Mouse (Mus musculus): ENCODE results near the gene Mybbp1a. TPM values are rescaled to one million over a fixed set of nuclear protein-coding genes. Genes with fewer than 3 reads are reported as not detected.

Mybbp1a gene
- polyA plus RNA-seq, 1 experiment: 71.3 TPM

- Histone ChIP-seq H3K27me3 (replicated peaks) (peaks cover 27% of the 10 kb centered on the region), H3K4me3 (replicated peaks) (no peak overlapping the region), H3K4me1 (peaks cover 45% of the 10 kb centered on the region), H3K9me3 (no peaks in the 10 kb centered on the region), H3K36me3 (replicated peaks; ENCODE audit: low read length) (peaks cover 21% of the 10 kb centered on the region)
- TF ChIP-seq GATA1 (IDR thresholded peaks at IDR 0.05; ENCODE audit: borderline replicate concordance, low read length) (no peak), FLI1 (IDR thresholded peaks at IDR 0.05; ENCODE audit: low read length) (no peak)
Measured at GRCm38 (mm10) chr11:72496775-72497174, 55.6 kb downstream of the Mybbp1a start.

- Histone ChIP-seq H3K36me3 (replicated peaks; ENCODE audit: low read length) (peaks cover 21% of the 10 kb centered on the region), H3K9me3 (no peaks in the 10 kb centered on the region), H3K4me1 (peaks cover 51% of the 10 kb centered on the region), H3K27me3 (replicated peaks) (peaks cover 33% of the 10 kb centered on the region), H3K4me3 (replicated peaks) (no peak overlapping the region)
- TF ChIP-seq GATA1 (IDR thresholded peaks at IDR 0.05; ENCODE audit: borderline replicate concordance, low read length) (no peak), FLI1 (IDR thresholded peaks at IDR 0.05; ENCODE audit: low read length) (no peak)
Measured at GRCm38 (mm10) chr11:72497367-72497766, 56.2 kb downstream of the Mybbp1a start.

- Histone ChIP-seq H3K4me1 (peaks cover 63% of the 10 kb centered on the region), H3K27me3 (replicated peaks) (peaks cover 39% of the 10 kb centered on the region), H3K9me3 (no peaks in the 10 kb centered on the region), H3K36me3 (replicated peaks; ENCODE audit: low read length) (peaks cover 27% of the 10 kb centered on the region), H3K4me3 (replicated peaks) (no peak overlapping the region)
- TF ChIP-seq GATA1 (IDR thresholded peaks at IDR 0.05; ENCODE audit: borderline replicate concordance, low read length) (no peak), FLI1 (IDR thresholded peaks at IDR 0.05; ENCODE audit: low read length) (no peak)
Measured at GRCm38 (mm10) chr11:72500139-72500538, 59.0 kb downstream of the Mybbp1a start.

Other genes with a start within 250 kb of the Mybbp1a start
- not detected in 2 replicates for gene Gm43951, start 234.5 kb upstream of the Mybbp1a start, polyA plus RNA-seq (2012; ENCODE audit: insufficient read depth, low replicate concordance)
- gene 4933427D14Rik, start 233.9 kb upstream of the Mybbp1a start, polyA plus RNA-seq (2012; ENCODE audit: insufficient read depth, low replicate concordance): 0.47 and 1.2 TPM in 2 replicates
- gene Txndc17, start 233.8 kb upstream of the Mybbp1a start, polyA plus RNA-seq (2012; ENCODE audit: insufficient read depth, low replicate concordance): 8.2 and 31.1 TPM in 2 replicates
- gene Med31, start 225.8 kb upstream of the Mybbp1a start, polyA plus RNA-seq (2012; ENCODE audit: insufficient read depth, low replicate concordance): 1.5 TPM in 1 of 2 replicates, not detected in the other
- gene Slc13a5, start 174.1 kb upstream of the Mybbp1a start, polyA plus RNA-seq (2012; ENCODE audit: insufficient read depth, low replicate concordance): 0.50 TPM in 1 of 2 replicates, not detected in the other
- 0.53 and 5.9 TPM in 2 replicates for gene Xaf1, start 139.7 kb upstream of the Mybbp1a start, polyA plus RNA-seq (2012; ENCODE audit: insufficient read depth, low replicate concordance)
- not detected in 2 replicates for gene Fbxo39, start 126.9 kb upstream of the Mybbp1a start, polyA plus RNA-seq (2012; ENCODE audit: insufficient read depth, low replicate concordance)
- not detected in 2 replicates for gene Tekt1, start 78.9 kb upstream of the Mybbp1a start, polyA plus RNA-seq (2012; ENCODE audit: insufficient read depth, low replicate concordance)
- gene Smtnl2, start 29.6 kb upstream of the Mybbp1a start, polyA plus RNA-seq (2012; ENCODE audit: insufficient read depth, low replicate concordance): 0.75 and 2.3 TPM in 2 replicates
- not detected in 2 replicates for gene Ggt6, start 5.8 kb upstream of the Mybbp1a start, polyA plus RNA-seq (2012; ENCODE audit: insufficient read depth, low replicate concordance)
- gene Spns2, start 48.5 kb downstream of the Mybbp1a start, polyA plus RNA-seq (2012; ENCODE audit: insufficient read depth, low replicate concordance): 63.1 and 65.1 TPM in 2 replicates
- gene Spns3, start 109.2 kb downstream of the Mybbp1a start, polyA plus RNA-seq (2012; ENCODE audit: insufficient read depth, low replicate concordance): 18.9 and 31.7 TPM in 2 replicates
- gene Ube2g1, start 165.9 kb downstream of the Mybbp1a start, polyA plus RNA-seq (2012; ENCODE audit: insufficient read depth, low replicate concordance): 13.4 and 25.9 TPM in 2 replicates
- gene Ankfy1, start 248.7 kb downstream of the Mybbp1a start, polyA plus RNA-seq (2012; ENCODE audit: insufficient read depth, low replicate concordance): 0.19 and 3.6 TPM in 2 replicates

Measured in megakaryocyte, embryonic 14.5 days (primary cell).